Mouse (Mus musculus) heart, postnatal 0 days (tissue): ENCODE results near the gene Gng2. TPM values are rescaled to one million over a fixed set of nuclear protein-coding genes. Genes with fewer than 3 reads are reported as not detected.

Experiments
- ATAC-seq: fragments of 200-750 bp; cut with Nextera tagmentation; 2 replicates; pipeline ENCODE4 v1.8.0; 2017; ENCODE audit warnings: low read depth, moderate number of reproducible peaks, moderate library complexity; ENCODE audit not compliant: insufficient read depth
- DNase-seq: peaks from one replicate; pipeline ENCODE4 v3.0.0-alpha.2; 2016; ENCODE audit warnings: low spot score
- H3K27ac ChIP-seq: fragments of 300-500 bp; sonication (generic); 2 replicates; pipeline ENCODE4 v1.5.1; 2014; ENCODE audit warnings: low read depth, mild to moderate bottlenecking
- H3K27me3 ChIP-seq: fragments of 300-500 bp; sonication (generic); 2 replicates; pipeline ENCODE4 v1.6.1; 2014; ENCODE audit warnings: low read length, mixed read lengths; ENCODE audit not compliant: control insufficient read depth, insufficient read depth
- H3K36me3 ChIP-seq: fragments of 300-500 bp; sonication (generic); replicated peaks from 2 replicates; pipeline ENCODE4 v1.6.1; 2014; ENCODE audit warnings: low read length, mixed read lengths; ENCODE audit not compliant: control insufficient read depth, insufficient read depth
- H3K4me1 ChIP-seq: fragments of 300-500 bp; sonication (generic); 2 replicates; pipeline ENCODE4 v1.6.1; 2014; ENCODE audit warnings: antibody characterized with exemption; ENCODE audit not compliant: control insufficient read depth, insufficient read depth
- H3K4me2 ChIP-seq: fragments of 300-500 bp; sonication (generic); 2 replicates; pipeline ENCODE4 v1.6.1; 2014; ENCODE audit warnings: low read depth, mild to moderate bottlenecking, low read length, moderate library complexity
- H3K4me3 ChIP-seq: fragments of 300-500 bp; sonication (generic); 2 replicates; pipeline ENCODE4 v1.5.1; 2014; ENCODE audit warnings: low read depth, low read length
- H3K9ac ChIP-seq: fragments of 300-500 bp; sonication (generic); replicated peaks from 2 replicates; pipeline ENCODE4 v1.6.1; 2014; ENCODE audit warnings: low read depth, low read length, mixed read lengths
- H3K9me3 ChIP-seq: fragments of 300-500 bp; sonication (generic); replicated peaks from 2 replicates; pipeline ENCODE4 v1.6.1; 2016; ENCODE audit warnings: low read length; ENCODE audit not compliant: control insufficient read depth
- CTCF ChIP-seq: IDR thresholded peaks from 2 replicates; pipeline ENCODE4 v1.5.1; 2016; ENCODE audit warnings: antibody characterized with exemption, control low read depth, low read depth
- EP300 ChIP-seq: IDR thresholded peaks from 2 replicates; pipeline ENCODE4 v1.6.1; 2016; ENCODE audit warnings: antibody characterized with exemption, low read depth
- WGBS: fragments of 180-500 bp; shearing (Covaris S2); extraction: QIAGEN DNeasy Blood & Tissue Kit; methylation state at CpG from one replicate; pipeline ENCODE4 v1.1.7; 2014; 5-methylcytosine and 5-hydroxymethylcytosine counted together
- polyA plus RNA-seq: library from polyadenylated mRNA; unstranded; fragments of >200 nt; fragmentation: Nextera tagmentation; extraction: Ambion mirVana; gene quantifications from 2 replicates; pipeline ENCODE4 v1.2.1, GENCODE M21; 2015
- total RNA-seq: library from RNA; depleted of rRNA; stranded (reverse); fragments of >200 nt; gene quantifications from 2 replicates; pipeline ENCODE4 v1.2.3, GENCODE M21; 2014; ENCODE audit warnings: low replicate concordance

Gene Gng2
- total and polyA plus RNA-seq, 2 experiments from 2014 or later = 47.1 to 48.0 TPM

DNA sequence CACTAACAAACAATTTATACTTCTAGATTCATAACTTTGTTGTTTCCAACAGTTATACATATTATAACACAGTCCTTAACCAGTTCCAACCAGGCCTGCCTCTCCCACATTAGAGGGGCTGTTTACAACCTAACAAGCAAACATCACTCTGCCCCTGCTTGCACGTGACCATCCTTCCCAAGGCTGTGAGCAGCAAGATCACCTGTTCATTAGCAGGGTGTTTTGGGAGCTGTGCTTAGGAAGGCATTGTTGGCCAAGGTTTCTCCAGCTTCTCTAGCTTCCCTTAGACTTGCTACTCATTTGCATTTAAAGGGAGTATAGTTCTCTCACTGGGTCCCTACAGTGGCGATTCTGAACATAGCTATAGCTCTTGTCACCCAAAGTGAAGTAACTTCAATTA is 119.1 kb downstream of the Gng2 start:
- H3K27ac ChIP-seq = no peak overlapping the region
- TF ChIP-seq EP300 = no peak
- no peak for TF ChIP-seq CTCF
- no peaks in the 10 kb centered on the region for H3K36me3 ChIP-seq
- no peaks in the 10 kb centered on the region for H3K4me1 ChIP-seq
- ATAC-seq (no peak), DNase-seq (no peak)
- H3K4me2 ChIP-seq = no peak overlapping the region
- H3K9ac ChIP-seq = no peak overlapping the region
- 81% methylated on average over 2 of the region's 2 CpGs for WGBS
- H3K4me3 ChIP-seq = no peak overlapping the region
- H3K9me3 ChIP-seq = 0 out of 2 replicates have a peak, but pooled peaks cover 5% of the 10 kb centered on the region
- no peaks in the 10 kb centered on the region for H3K27me3 ChIP-seq

- H3K9ac ChIP-seq = no peak overlapping the region
- H3K4me3 ChIP-seq = no peak overlapping the region
- no peak overlapping the region for H3K27ac ChIP-seq
- WGBS = 63% methylated on average over 3 of the region's 3 CpGs
- TF ChIP-seq CTCF (no peak), EP300 (no peak)
- DNase-seq = no peak
- no peak for ATAC-seq
- no peaks in the 10 kb centered on the region for H3K4me1 ChIP-seq
- H3K4me2 ChIP-seq = no peak overlapping the region
- no peaks in the 10 kb centered on the region for H3K36me3 ChIP-seq
- no peaks in the 10 kb centered on the region for H3K27me3 ChIP-seq
- 0 out of 2 replicates have a peak, but pooled peaks cover 5% of the 10 kb centered on the region for H3K9me3 ChIP-seq
Measured at GRCm38 (mm10) chr14:19853471-19853870, 124.0 kb downstream of the Gng2 start.

GRCm38 (mm10) chr14:19839600-19840332 is 137.7 kb downstream of the Gng2 start:
- WGBS = 16% methylated on average over 15 of the region's 15 CpGs
- Histone ChIP-seq H3K4me1 (no peaks in the 10 kb centered on the region), H3K9me3 (no peaks in the 10 kb centered on the region), H3K27me3 (no peaks in the 10 kb centered on the region), H3K36me3 (no peaks in the 10 kb centered on the region), H3K4me2 (peak overlapping the region; percentile 48), H3K27ac (no peak overlapping the region), H3K9ac (0 out of 2 replicates have a peak overlapping the region, but pooled peaks have one; percentile 23), H3K4me3 (peak overlapping the region; percentile 35)
- DNase-seq (peak; percentile 33), ATAC-seq (no peak)
- TF ChIP-seq EP300 (no peak), CTCF (peak; percentile 82)

GRCm38 (mm10) chr14:19836289-19836688 is 141.1 kb downstream of the Gng2 start:
- no peak overlapping the region for H3K4me2 ChIP-seq
- H3K4me1 ChIP-seq = no peaks in the 10 kb centered on the region
- WGBS = 81% methylated on average over 3 of the region's 3 CpGs
- no peaks in the 10 kb centered on the region for H3K36me3 ChIP-seq
- H3K9me3 ChIP-seq = no peaks in the 10 kb centered on the region
- TF ChIP-seq CTCF (no peak), EP300 (no peak)
- H3K4me3 ChIP-seq = no peak overlapping the region
- H3K27me3 ChIP-seq = no peaks in the 10 kb centered on the region
- ATAC-seq (no peak), DNase-seq (no peak)
- no peak overlapping the region for H3K9ac ChIP-seq
- H3K27ac ChIP-seq = no peak overlapping the region

- TF ChIP-seq EP300 (no peak), CTCF (no peak)
- Histone ChIP-seq H3K4me3 (no peak overlapping the region), H3K36me3 (peaks cover 10% of the 10 kb centered on the region), H3K4me2 (no peak overlapping the region), H3K27ac (no peak overlapping the region), H3K27me3 (no peaks in the 10 kb centered on the region), H3K4me1 (0 out of 2 replicates have a peak, but pooled peaks cover 6% of the 10 kb centered on the region), H3K9me3 (no peaks in the 10 kb centered on the region), H3K9ac (no peak overlapping the region)
- ATAC-seq (no peak), DNase-seq (no peak)
- 34% methylated on average over 11 of the region's 11 CpGs for WGBS
Measured at GRCm38 (mm10) chr14:19825481-19825880, 151.9 kb downstream of the Gng2 start.
